28 mouse cellular contexts compared by ENCODE assay signal in genomic region chr4:24865691-24866090, GRCm38 (mm10). TPM values are rescaled to one million over a fixed set of nuclear protein-coding genes. Genes with fewer than 3 reads are reported as not detected.
"Had no signal": no experiment of that assay in that cellular context is flagged by ENCODE, and none has a peak within 500 bp of the region (broad histone marks: within the 10 kb centered on the region; RNA-seq: fewer than 3 reads in every experiment).

No protein-coding gene starts in this region.

- H3K9ac ChIP-seq: heart, embryonic 13.5 days; heart, embryonic 15.5 days; hindbrain, embryonic 13.5 days; hindbrain, embryonic 15.5 days; kidney, embryonic 15.5 days; limb, embryonic 12.5 days; liver, embryonic 13.5 days had no signal

- ATAC-seq: hindbrain, postnatal 0 days; intestine, embryonic 16.5 days had no signal

- H3K27me3 ChIP-seq: heart, embryonic 13.5 days; heart, embryonic 15.5 days; hindbrain, embryonic 13.5 days; hindbrain, embryonic 15.5 days; kidney, embryonic 15.5 days; limb, embryonic 12.5 days; liver, embryonic 13.5 days had no signal

- H3K4me3 ChIP-seq: gastrocnemius, adult 2 months; heart, embryonic 10.5 days; heart, embryonic 13.5 days; heart, embryonic 15.5 days; hindbrain, embryonic 13.5 days; hindbrain, embryonic 15.5 days; kidney, embryonic 15.5 days; limb, embryonic 10.5 days; limb, embryonic 12.5 days; liver, embryonic 13.5 days had no signal

- H3K36me3 ChIP-seq: heart, embryonic 10.5 days; heart, embryonic 13.5 days; heart, embryonic 15.5 days; hindbrain, embryonic 13.5 days; hindbrain, embryonic 15.5 days; kidney, embryonic 15.5 days; limb, embryonic 10.5 days; limb, embryonic 12.5 days; liver, embryonic 13.5 days had no signal

- H3K27ac ChIP-seq: gastrocnemius, adult 2 months; heart, embryonic 10.5 days; heart, embryonic 13.5 days; heart, embryonic 15.5 days; hindbrain, embryonic 13.5 days; hindbrain, embryonic 15.5 days; hindbrain, postnatal 0 days; kidney, embryonic 15.5 days; kidney, postnatal 0 days; limb, embryonic 10.5 days; limb, embryonic 12.5 days; liver, embryonic 13.5 days had no signal

- H3K9me3 ChIP-seq: heart, embryonic 10.5 days; heart, embryonic 13.5 days; heart, embryonic 15.5 days; hindbrain, embryonic 13.5 days; hindbrain, embryonic 15.5 days; kidney, embryonic 15.5 days; limb, embryonic 10.5 days; limb, embryonic 12.5 days; liver, embryonic 13.5 days had no signal

- DNase-seq: gastrocnemius, adult 2 months; gastrocnemius, postnatal 10 days; gastrocnemius, postnatal 25 days; heart, adult 18-20 months; heart, postnatal 14 days; heart, postnatal 36 days; kidney, adult 11 months; kidney, adult 2 months; kidney, adult 9 months; kidney, postnatal 14 days; kidney, postnatal 36 days; layer of hippocampus, adult 9-11 months; layer of hippocampus, postnatal 36 days; liver; liver, embryonic 13.5 days had no signal

- H3K4me2 ChIP-seq: heart, embryonic 13.5 days; heart, embryonic 15.5 days; hindbrain, embryonic 13.5 days; hindbrain, embryonic 15.5 days; kidney, embryonic 15.5 days; limb, embryonic 12.5 days; liver, embryonic 11.5 days; liver, embryonic 13.5 days had no signal

- H3K4me1 ChIP-seq: heart, embryonic 10.5 days; heart, embryonic 13.5 days; heart, embryonic 15.5 days; hindbrain, embryonic 13.5 days; hindbrain, embryonic 15.5 days; kidney, embryonic 15.5 days; limb, embryonic 10.5 days; limb, embryonic 12.5 days; liver, embryonic 13.5 days had no signal

RNA-seq across cellular contexts. Expression of gene Klhl32, which starts 14.8 kb away (rescaled TPM):
- total RNA-seq: hematopoietic stem cell, adult 5-6 weeks had no signal
